Mouse (Mus musculus) embryonic fibroblast, embryonic 13.5 days (primary cell): ENCODE measurements around the gene Oca2.

Source experiments
- CTCF ChIP-seq: IDR thresholded peaks from 2 replicates; pipeline ENCODE4 v1.5.1; 2011; ENCODE audit warnings: mild to moderate bottlenecking, control low read depth, low read length, moderate library complexity, borderline replicate concordance; ENCODE audit not compliant: insufficient read depth
- POLR2A ChIP-seq: IDR thresholded peaks from 2 replicates; pipeline ENCODE4 v1.6.1; 2011; ENCODE audit warnings: low read depth, mild to moderate bottlenecking, control low read depth, low read length, moderate library complexity

DNA sequence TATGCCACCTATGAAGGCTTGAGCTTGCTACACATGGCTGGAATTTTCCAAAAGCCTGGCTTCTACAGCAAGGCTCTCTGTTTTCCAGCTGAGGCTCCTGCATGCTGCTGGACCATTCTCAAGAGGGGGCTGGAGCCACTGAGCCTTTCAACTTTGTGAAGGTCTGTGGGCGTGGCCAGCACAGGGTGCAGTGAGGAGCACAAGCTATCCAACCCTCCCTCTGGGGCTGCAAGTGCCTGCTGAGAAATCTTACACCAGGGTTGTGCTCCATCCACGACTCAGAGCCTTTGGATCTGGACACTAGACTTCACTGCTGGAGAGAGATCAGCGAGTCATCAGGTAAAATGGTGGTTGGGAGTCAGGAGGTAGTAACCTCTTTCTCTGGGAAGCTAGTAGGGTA, at the start of gene Oca2:
- TF ChIP-seq CTCF = no peak
- no peak for TF ChIP-seq POLR2A
